Mouse (Mus musculus) layer of hippocampus, adult 9-10 months (tissue): Measurements from ENCODE around the gene Sparcl1.

Experiments
- DNase-seq: peaks from one replicate; pipeline ENCODE4 v3.0.0; 2022; ENCODE audit warnings: low spot score

Gene Sparcl1

GRCm38 (mm10) chr5:104113491-104114172, at the start of gene Sparcl1:
Sparcl1 (minus strand) TSS chr5:104113733.
- DNase-seq, result no peak

GRCm38 (mm10) chr5:104161390-104161789, 47.9 kb upstream of the Sparcl1 start:
- DNase-seq, result no peak

- DNase-seq, result no peak
These were observed 47.0 kb upstream of the Sparcl1 start for GRCm38 (mm10) chr5:104160581-104160980.

- peak; percentile 35 for DNase-seq
These were observed 45.0 kb upstream of the Sparcl1 start for GRCm38 (mm10) chr5:104158332-104159052.

- DNase-seq, result no peak
These were observed 44.2 kb upstream of the Sparcl1 start for GRCm38 (mm10) chr5:104157701-104158100.

- DNase-seq, result no peak
These were observed 36.7 kb upstream of the Sparcl1 start for GRCm38 (mm10) chr5:104150196-104150595.

- no peak for DNase-seq
These were observed 35.8 kb upstream of the Sparcl1 start for GRCm38 (mm10) chr5:104149349-104149748.

GRCm38 (mm10) chr5:104144057-104144456, 30.5 kb upstream of the Sparcl1 start:
- no peak for DNase-seq

- no peak for DNase-seq
These were observed 27.5 kb upstream of the Sparcl1 start for GRCm38 (mm10) chr5:104141067-104141466.

GRCm38 (mm10) chr5:104137920-104138541, 24.5 kb upstream of the Sparcl1 start:
- no peak for DNase-seq

GRCm38 (mm10) chr5:104133752-104134151, 20.2 kb upstream of the Sparcl1 start:
- DNase-seq, result no peak

GRCm38 (mm10) chr5:104131544-104131943, 18.0 kb upstream of the Sparcl1 start:
- DNase-seq, result no peak

GRCm38 (mm10) chr5:104130891-104131290, 17.4 kb upstream of the Sparcl1 start:
- DNase-seq, result no peak

GRCm38 (mm10) chr5:104128281-104129031, 14.9 kb upstream of the Sparcl1 start:
- no peak for DNase-seq

GRCm38 (mm10) chr5:104127351-104127750, 13.8 kb upstream of the Sparcl1 start:
- DNase-seq, result no peak

- no peak for DNase-seq
These were observed 13.2 kb upstream of the Sparcl1 start for GRCm38 (mm10) chr5:104126561-104127320.

- DNase-seq, result no peak
These were observed 10.6 kb upstream of the Sparcl1 start for GRCm38 (mm10) chr5:104124016-104124658.

GRCm38 (mm10) chr5:104115890-104116289, 2.4 kb upstream of the Sparcl1 start:
- no peak for DNase-seq

GRCm38 (mm10) chr5:104115118-104115517, 1.6 kb upstream of the Sparcl1 start:
- no peak for DNase-seq

- DNase-seq, result no peak
These were observed 1.0 kb downstream of the Sparcl1 start for GRCm38 (mm10) chr5:104112511-104112910.

GRCm38 (mm10) chr5:104112016-104112415, 1.5 kb downstream of the Sparcl1 start:
- no peak for DNase-seq
